Mouse (Mus musculus) CH12F3 (cell line): ENCODE data around the gene Txndc15.
"Not testable (repeated sequence)": the region's sequence is repeated elsewhere in the genome, so short reads cannot be mapped to it uniquely, and the experiment has no call there.

Experiments
- in situ Hi-C: fragments of 300-500 bp; cut with MboI; formaldehyde crosslinking; loops from 2 replicates; pipeline ENCODE4 v1.14.3; 2020; ENCODE audit warnings: low sequenced_read_pairs

Gene Txndc15

DNA sequence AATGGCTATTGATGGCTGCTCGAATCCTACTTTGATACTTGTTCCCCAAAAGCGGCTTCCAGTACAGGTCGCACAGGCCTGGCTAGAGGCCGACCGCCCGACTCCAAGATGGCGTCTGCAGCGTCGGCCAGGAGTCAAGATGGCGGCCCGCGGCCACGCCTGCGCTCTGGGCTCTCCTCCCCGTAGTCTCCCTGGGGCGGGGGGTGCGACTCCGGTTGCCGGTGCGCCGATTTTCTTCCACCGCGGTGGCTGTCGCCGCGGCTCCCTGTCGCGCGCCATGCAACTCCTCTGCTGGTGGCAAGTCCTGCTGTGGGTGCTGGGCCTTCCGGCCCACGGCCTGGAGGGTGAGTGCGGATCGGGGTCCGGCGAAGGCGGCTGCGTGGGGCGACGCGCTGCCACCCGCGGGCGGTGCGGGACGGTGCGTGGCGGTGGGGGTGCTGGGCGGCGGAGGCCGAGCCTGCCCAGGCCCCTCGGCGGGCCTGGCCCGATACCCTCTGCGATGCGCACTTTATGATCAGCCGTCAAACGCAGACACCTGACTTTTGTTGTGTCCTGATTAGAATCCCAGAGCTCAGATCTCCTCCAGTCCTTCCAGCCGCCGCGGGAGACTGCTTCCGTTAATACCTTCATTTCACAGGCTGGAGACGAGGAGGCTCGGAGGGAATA is at the start of gene Txndc15:
Gene Txndc15, plus strand, starts transcription at position 150 of the 666 bp plus-strand sequence.
- in situ Hi-C loops, result no loop called here

- in situ Hi-C loops, result no loop called here
Observed at GRCm38 (mm10) chr13:55668550-55668949, 45.9 kb upstream of the Txndc15 start.

- in situ Hi-C loops, result no loop called here
Observed at GRCm38 (mm10) chr13:55672711-55673110, 41.7 kb upstream of the Txndc15 start.

DNA sequence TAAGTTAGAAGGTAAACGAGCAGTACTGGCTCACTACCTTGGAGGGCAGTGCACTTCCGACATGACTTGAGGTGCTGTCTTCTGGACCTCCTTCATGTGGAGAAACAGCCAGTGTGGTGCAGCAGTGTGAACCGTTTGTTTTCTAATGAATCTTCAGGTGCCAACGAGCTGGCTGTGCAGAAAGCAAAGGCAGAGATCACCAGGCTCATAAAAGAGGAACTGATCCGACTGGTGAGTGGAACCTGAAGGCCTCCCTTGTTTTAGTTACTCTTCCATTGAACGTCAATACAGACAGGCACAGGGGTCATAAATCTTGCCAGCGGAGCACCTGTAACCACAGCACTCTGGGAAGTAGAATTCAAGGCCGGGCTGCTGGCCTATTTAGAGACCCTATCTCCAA is 37.1 kb upstream of the Txndc15 start:
- in situ Hi-C loops, result no loop called here

DNA sequence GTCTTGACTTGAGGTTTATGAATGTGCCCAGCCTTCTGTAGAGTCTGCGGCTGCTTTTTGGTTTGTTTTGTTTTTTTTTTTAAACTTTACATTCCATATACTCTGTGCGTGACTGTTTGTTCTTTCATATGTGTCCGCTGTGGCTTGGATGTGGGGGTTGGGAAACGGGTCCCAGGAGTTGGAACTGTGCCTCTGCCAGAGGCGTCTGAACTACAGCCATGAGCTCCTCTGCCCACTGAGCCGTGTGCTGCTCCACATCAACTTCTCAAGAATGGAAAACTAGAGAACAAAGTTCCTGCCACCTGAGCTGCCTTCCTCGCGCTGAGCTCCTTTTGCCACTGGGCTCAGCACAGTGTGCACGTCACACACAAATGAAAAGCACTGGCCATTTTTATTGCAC is 32.2 kb upstream of the Txndc15 start:
- in situ Hi-C loops, result no loop called here

- in situ Hi-C loops, result no loop called here
Observed at GRCm38 (mm10) chr13:55683581-55683980, 30.9 kb upstream of the Txndc15 start.

DNA sequence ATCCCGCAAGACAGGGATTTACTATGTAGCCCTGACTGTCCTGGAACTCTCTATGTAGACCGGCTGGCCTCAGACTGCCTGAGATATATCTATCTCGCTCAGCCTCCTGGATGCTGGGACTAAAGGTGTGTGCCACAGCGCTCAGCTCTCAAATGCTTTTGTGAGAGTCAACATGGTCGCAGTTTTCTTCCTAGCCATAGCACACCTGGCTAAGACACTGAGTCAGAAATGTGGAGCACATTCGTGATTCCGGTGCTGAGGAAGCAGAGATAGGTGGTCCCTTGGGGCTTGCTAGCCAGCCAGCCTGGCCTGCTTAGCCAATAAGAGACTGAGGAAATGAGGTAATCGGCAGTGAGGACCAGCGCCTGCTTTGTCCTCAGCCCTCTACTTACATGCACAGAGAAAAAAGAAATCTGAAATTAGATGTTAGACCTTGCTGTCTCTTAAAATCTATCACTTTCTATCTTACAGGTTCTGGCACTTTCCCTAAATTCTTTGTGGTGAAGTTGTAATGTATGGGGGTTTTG is 28.3 kb upstream of the Txndc15 start:
- in situ Hi-C loops, result no loop called here

DNA sequence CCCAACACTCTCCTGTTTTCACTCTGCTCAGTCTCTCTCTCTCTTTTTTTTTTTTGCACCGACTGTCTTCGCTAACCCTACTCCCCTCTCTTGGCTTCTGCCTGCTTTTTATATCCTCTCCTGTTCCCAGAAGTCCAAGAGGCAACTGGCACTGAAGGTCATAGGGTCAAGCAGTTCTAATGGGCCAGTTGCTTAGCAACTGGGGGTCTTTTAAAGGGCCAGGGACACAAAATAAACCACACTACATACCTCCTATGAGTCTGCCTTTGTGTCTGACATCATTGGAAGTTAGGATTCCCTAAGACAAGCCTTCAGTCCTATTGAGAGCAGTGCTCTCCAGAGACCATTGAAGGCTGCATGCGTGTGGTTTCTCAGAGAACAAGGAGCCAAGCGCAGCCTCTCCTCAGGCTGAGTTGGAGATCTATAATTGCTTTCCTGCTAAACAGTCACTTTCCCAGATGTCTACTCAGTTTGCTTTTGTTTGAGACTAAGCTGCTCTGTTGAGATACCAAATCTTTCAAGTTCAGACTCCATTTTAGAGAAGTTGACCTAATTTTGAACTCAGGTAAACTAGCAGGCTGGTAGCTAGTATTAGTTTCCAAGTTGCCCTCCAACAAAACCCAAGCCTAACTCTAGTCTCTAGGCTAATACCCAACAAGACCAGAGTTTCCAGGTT is 26.4 kb upstream of the Txndc15 start:
- in situ Hi-C loops, result no loop called here

- in situ Hi-C loops, result no loop called here
Observed at GRCm38 (mm10) chr13:55692535-55693242, 21.8 kb upstream of the Txndc15 start, which contains the start of gene B230219D22Rik. Gene B230219D22Rik (plus strand): TSS chr13:55693124.

DNA sequence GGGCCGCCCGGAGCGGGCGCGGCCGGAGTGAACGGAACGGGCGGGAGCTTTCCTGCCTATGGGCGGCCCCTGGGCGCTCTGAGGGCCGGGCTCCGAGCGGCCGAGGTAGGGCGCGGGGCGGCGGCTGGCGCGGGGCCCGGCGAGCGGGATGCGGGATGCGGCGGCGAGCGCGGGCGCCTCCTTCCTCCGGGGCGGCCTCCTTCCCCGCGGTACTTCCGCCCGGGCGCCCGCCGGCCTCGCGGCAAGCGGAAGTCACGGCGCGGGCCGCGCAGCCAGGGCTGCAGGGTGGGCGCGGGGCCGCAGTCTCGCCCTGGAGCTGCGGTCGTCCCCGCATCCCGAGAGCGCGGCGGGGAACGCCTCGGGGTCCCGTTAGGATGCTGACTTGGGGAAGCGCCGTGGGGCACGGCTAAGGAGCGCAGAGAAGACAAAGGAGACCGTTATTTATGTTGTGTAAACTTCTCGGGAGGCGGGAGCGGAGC is 21.2 kb upstream of the Txndc15 start:
- in situ Hi-C loops, result no loop called here

DNA sequence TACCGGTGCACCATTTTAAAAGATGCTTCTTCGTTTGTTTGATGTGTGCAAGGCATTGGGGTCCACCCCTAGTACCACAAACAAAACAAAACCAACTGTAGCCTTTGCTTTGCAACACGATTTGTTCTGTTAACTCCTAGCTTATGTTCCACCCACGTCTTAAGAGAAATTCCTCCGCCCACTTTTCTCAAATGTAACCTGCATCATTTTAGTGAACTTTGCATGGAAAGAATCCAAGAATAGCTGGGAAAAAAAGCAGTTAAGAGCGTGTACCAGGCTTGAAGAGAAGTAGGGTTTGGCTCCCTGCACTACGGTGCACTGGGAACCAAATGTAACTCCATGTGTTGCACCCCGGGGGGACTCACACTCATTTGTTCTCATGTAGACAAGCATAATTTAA is 20.3 kb upstream of the Txndc15 start:
- in situ Hi-C loops, result no loop called here

DNA sequence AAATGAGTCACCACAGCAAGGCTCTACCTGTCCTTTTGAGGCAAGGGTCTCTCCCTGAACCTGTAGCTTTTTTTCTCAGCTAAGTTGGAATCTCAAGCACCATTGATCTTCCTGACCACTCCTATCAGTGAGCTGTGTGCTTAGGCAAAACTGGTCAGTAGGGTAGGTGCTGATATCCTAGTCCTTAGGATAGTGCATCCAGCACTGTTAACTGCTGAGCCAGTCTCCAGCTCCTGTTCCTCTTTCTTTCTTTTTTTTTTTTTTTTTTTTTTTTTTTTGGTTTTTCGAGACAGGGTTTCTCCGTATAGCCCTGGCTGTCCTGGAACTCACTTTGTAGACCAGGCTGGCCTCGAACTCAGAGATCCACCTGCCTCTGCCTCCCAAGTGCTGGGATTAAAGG is 18.5 kb upstream of the Txndc15 start:
- in situ Hi-C loops, result not testable (repeated sequence)

DNA sequence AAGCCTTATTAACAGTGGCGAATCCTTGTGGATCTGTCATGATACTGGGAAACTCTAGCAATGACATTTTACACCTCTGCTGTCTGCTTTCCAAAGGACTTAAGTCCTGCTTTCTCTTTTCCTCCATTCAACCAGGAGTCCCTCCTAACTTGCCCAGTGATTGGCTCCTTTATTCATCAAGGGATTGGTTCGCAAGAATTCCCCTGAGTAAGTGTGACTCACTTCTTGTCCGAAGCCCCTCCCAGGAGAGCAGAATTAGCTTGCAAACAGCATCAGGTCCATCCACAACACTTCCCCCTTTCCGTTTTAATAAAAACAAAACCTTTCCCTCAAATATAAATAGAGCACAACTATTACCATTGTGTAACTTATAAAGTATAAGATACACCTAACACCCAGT is 10.1 kb upstream of the Txndc15 start:
- in situ Hi-C loops, result no loop called here

DNA sequence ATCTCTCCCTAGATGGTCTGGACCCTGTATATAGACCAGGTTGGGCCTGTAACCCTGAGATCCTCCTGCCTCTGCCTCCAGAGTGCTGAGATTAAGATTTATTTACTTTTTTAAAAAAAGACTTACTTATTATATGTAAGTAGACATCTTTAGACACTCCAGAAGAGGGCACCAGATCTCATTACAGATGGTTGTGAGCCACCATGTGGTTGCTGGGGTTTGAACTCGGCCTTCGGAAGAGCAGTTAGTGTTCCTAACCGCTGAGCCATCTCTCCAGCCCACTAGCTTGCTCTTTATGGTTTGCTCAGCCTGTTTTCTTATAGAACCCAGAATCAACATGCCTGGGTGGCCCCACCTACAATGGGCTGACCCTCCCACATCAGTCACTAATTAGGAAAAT is 1.6 kb upstream of the Txndc15 start:
- in situ Hi-C loops, result no loop called here

DNA sequence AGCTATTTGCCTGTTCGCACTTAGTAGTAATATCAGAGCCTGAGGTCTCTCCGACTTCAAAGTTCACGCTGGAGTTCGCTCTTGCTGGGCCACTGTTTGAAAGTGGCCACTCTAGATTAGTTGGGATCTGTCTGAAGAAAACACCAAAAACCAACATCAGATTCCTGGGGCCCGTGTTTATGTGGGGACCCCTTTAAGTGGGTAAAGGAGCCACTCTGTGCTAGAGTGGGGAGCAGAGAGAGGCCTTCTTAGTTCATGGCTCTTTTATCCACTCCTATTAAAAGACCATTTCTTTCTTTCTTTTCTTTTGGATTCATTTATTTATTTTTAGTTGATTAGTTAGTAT is 690 bp downstream of the Txndc15 start:
- in situ Hi-C loops, result no loop called here

- in situ Hi-C loops, result no loop called here
Observed at GRCm38 (mm10) chr13:55715908-55716510, 1.6 kb downstream of the Txndc15 start.

DNA sequence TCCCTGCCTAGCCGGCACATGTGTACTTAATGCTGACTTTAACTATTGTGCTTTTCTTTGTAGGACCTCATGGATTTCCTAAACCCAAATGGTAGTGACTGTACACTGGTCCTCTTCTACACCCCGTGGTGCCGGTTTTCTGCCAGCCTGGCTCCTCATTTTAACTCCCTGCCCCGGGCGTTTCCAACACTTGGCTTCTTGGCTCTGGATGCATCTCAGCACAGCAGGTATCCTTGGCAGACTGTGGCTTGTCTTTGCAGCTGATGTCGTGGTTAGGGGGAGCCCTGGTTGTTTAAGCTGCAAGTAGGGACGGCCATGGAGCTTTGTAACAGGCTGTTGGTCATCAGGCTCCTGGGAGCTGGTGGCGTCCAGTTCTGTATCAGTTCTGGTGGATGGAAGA is 7.1 kb downstream of the Txndc15 start:
- in situ Hi-C loops, result no loop called here

GRCm38 (mm10) chr13:55721995-55722394 is 7.5 kb downstream of the Txndc15 start:
- in situ Hi-C loops, result no loop called here

DNA sequence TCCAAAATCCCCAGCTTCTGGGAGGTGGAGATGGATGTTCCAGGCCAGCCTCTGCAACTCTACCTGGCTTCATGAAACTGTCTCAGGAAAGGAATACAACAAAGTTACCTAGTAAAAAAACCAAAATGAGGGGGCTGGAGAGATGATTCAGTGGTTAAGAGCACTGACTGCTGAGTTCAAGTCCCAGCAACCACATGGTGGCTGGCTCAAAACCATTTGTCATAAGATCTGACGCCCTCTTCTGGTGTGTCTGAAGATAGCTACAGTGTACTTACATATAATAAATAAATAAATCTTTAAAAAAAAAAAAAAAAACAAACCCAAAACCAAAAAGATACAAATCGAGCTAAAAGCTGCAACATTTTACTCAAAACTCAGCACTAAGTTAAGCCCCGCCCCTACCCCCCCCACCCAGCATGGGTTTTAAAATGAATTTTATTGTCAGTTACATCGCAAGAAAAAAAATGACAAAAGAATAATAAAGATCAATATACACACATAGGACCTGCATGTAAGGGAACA is 12.2 kb downstream of the Txndc15 start:
- in situ Hi-C loops, result no loop called here

DNA sequence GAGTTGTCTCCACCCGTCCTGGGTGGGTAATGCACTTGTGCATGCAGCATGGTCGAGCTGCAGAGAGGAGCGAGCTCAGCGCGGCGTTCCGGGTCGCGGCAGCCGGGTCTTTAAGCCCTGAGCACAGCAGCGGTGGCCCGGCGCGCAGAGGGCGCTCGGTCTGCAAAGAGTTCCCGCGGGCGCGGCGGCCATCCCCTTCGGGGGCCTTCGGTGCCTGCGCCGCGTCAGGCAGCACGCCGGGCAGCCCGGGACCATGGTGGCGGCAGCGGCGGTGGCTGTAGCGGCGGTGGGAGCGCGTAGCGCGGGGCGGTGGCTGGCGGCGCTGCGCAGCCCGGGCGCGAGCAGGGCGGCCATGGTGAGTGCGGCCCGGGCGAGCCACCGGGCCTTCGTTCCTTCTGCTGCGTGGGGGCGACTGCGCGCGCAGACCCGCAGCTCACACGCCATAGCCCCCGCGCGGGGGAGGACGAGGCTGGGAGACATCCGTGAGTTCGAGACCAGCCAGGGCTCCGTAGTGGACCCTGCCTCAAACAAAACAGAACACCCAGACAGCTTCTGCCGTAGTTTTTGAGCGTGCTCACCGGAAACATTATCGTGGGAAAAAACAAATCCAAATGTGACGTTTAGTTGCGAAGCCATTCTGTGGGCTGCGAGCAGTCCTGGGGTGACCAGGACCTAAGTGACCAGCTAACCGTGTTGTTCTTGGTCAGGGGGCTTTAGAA is 12.8 kb downstream of the Txndc15 start, which contains the start of gene Pcbd2:
Gene Pcbd2, plus strand, starts transcription at position 249 of the 719 bp plus-strand sequence.
- in situ Hi-C loops, result no loop called here
